Mouse (Mus musculus) erythroblast, embryonic 14.5 days (primary cell): ENCODE measurements around the gene Nectin2.

Experiments used
- GATA1 ChIP-seq: IDR thresholded peaks from 2 replicates; pipeline ENCODE4 v1.6.1; 2012; ENCODE audit warnings: low read length, inconsistent platforms, mixed read lengths
- TAL1 ChIP-seq: IDR thresholded peaks from 3 replicates; pipeline ENCODE4 v1.6.1; 2012; ENCODE audit warnings: low read length, inconsistent platforms, mixed read lengths

DNA sequence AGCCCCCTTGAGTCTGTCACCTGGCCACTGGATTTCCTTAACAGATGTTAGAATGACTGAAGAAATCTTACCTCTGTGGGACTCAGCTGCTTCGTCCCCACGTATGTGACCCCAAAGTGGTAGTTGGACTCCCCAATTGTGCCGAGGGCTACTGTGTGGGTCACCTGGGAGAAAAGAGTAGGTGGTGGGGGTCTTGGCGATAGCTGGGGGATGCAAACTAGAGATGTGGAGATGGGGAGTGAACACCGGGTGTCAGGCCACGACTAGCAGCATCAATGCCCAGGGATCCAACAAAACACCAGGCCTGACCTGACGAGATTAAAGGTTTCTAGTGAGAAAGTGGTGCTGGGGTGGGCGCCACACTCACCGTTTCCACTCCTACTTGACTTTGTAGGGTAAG is 36.7 kb downstream of the Nectin2 start:
- TF ChIP-seq TAL1 (no peak), GATA1 (no peak)
